Mouse (Mus musculus): ENCODE data around the gene Sez6. TPM values are rescaled to one million over a fixed set of nuclear protein-coding genes. Genes with fewer than 3 reads are reported as not detected.

Gene Sez6
- polyA plus RNA-seq, 2 experiments = 0.03 TPM; not detected in 1

DNA sequence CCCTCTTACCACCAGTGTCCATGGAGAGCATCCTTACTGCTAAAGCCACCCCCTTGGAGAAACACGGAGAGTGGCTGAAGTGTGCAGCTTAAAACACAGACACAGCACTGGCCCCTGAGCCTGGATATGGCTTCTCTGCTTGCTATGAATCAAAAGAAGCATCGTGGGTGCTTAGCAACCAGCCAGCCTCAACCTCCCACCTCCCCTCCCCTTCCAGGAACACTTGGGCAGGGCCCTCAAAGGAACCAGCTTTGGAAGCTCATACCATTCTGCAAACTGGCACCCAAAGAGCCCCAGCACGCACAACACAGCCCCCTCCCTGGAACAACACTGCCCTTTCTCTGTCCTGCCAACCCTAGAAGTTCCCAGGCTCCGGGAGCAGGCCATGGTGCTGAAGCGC is 21.2 kb upstream of the Sez6 start:
- WGBS (ENCODE audit: insufficient replicate concordance) = 26% methylated on average over 5 of the region's 5 CpGs
- no peak for TF ChIP-seq CTCF (IDR thresholded peaks at IDR 0.05; ENCODE audit: low read depth)
- TF ChIP-seq EP300 (IDR thresholded peaks at IDR 0.05; ENCODE audit: low read depth) = no peak
- Histone ChIP-seq H3K9ac (replicated peaks) (no peak overlapping the region), H3K4me2 (ENCODE audit: low read depth) (no peak overlapping the region), H3K4me1 (replicated peaks; ENCODE audit: control insufficient read depth in 2 of 2, insufficient read depth in 2 of 2, low read length in 1 of 2) (no peaks in the 10 kb centered on the region), H3K9me3 (ENCODE audit: control insufficient read depth, low read length) (no peaks in the 10 kb centered on the region), H3K27me3 (ENCODE audit: control insufficient read depth, insufficient read depth, low read length) (peaks cover 10% of the 10 kb centered on the region), H3K27ac (no peak overlapping the region), H3K36me3 (replicated peaks; ENCODE audit: control insufficient read depth, insufficient read depth, low read depth) (no peaks in the 10 kb centered on the region), H3K4me3 (ENCODE audit: insufficient read depth in 1 of 2, low read depth in 2 of 2, low read length in 2 of 2) (no peak overlapping the region)
- ATAC-seq (ENCODE audit: insufficient read depth) (no peak), DNase-seq (ENCODE audit: low read depth in 3 of 3, low spot score in 3 of 3) (no peak)

DNA sequence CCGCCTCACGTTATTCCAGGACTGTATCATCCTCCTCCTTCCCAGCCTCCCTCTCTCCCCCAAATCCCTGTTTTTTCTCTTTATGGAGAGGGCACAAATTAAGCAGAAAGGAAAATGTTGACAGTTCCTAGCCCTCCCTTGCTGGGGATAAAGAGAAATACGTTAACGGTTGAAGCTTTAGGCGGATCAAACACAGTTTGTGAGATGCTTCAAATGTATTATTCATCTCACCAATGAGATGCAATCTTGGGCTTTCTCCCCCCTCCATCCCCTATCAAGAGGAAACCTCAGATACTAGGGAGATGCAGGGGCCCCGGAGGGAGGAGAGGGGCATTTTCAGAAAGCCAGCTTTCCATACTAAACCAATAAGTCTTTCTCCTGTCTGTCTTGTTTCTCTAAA is 20.8 kb upstream of the Sez6 start:
- WGBS (ENCODE audit: insufficient replicate concordance) = 22% methylated on average over 6 of the region's 6 CpGs
- peaks cover 14% of the 10 kb centered on the region for H3K27me3 ChIP-seq (ENCODE audit: control insufficient read depth, insufficient read depth, low read length)
- no peak for ATAC-seq (ENCODE audit: insufficient read depth)

GRCm38 (mm10) chr11:77913505-77913904 is 17.1 kb upstream of the Sez6 start:
- DNase-seq (ENCODE audit: low read depth in 3 of 3, low spot score in 3 of 3) (no peak), ATAC-seq (ENCODE audit: insufficient read depth) (no peak)
- WGBS (ENCODE audit: insufficient replicate concordance) = 56% methylated on average over 6 of the region's 6 CpGs
- no peak overlapping the region for H3K4me2 ChIP-seq (ENCODE audit: low read depth)
- no peak overlapping the region for H3K27ac ChIP-seq
- H3K4me1 ChIP-seq (replicated peaks; ENCODE audit: control insufficient read depth in 2 of 2, insufficient read depth in 2 of 2, low read length in 1 of 2) = no peaks in the 10 kb centered on the region
- no peak overlapping the region for H3K4me3 ChIP-seq (ENCODE audit: insufficient read depth in 1 of 2, low read depth in 2 of 2, low read length in 2 of 2)
- H3K9ac ChIP-seq (replicated peaks) = no peak overlapping the region
- TF ChIP-seq EP300 (IDR thresholded peaks at IDR 0.05; ENCODE audit: low read depth) (no peak), CTCF (IDR thresholded peaks at IDR 0.05; ENCODE audit: low read depth) (no peak)
- H3K27me3 ChIP-seq (ENCODE audit: control insufficient read depth, insufficient read depth, low read length) = peaks cover 31% of the 10 kb centered on the region
- no peaks in the 10 kb centered on the region for H3K9me3 ChIP-seq (ENCODE audit: control insufficient read depth, low read length)
- no peaks in the 10 kb centered on the region for H3K36me3 ChIP-seq (replicated peaks; ENCODE audit: control insufficient read depth, insufficient read depth, low read depth)

More for the DNA sequence above, 20.8 kb upstream of the Sez6 start:
- no peak overlapping the region for H3K9ac ChIP-seq (replicated peaks)
- no peak overlapping the region for H3K4me3 ChIP-seq (ENCODE audit: insufficient read depth in 1 of 2, low read depth in 2 of 2, low read length in 2 of 2)
- no peak overlapping the region for H3K27ac ChIP-seq
- H3K4me2 ChIP-seq (ENCODE audit: low read depth) = no peak overlapping the region
- DNase-seq (ENCODE audit: low read depth in 3 of 3, low spot score in 3 of 3) = no peak
- no peaks in the 10 kb centered on the region for H3K9me3 ChIP-seq (ENCODE audit: control insufficient read depth, low read length)
- H3K4me1 ChIP-seq (replicated peaks; ENCODE audit: control insufficient read depth in 2 of 2, insufficient read depth in 2 of 2, low read length in 1 of 2) = no peaks in the 10 kb centered on the region
- TF ChIP-seq CTCF (IDR thresholded peaks at IDR 0.05; ENCODE audit: low read depth) (no peak), EP300 (IDR thresholded peaks at IDR 0.05; ENCODE audit: low read depth) (no peak)
- H3K36me3 ChIP-seq (replicated peaks; ENCODE audit: control insufficient read depth, insufficient read depth, low read depth) = no peaks in the 10 kb centered on the region

- no peak for TF ChIP-seq EP300 (IDR thresholded peaks at IDR 0.05; ENCODE audit: low read depth)
- no peak for TF ChIP-seq CTCF (IDR thresholded peaks at IDR 0.05; ENCODE audit: low read depth)
- H3K4me2 ChIP-seq (ENCODE audit: low read depth) = no peak overlapping the region
- no peak overlapping the region for H3K9ac ChIP-seq (replicated peaks)
- DNase-seq (ENCODE audit: low read depth in 3 of 3, low spot score in 3 of 3) = no peak
- 6% methylated on average over 32 of the region's 32 CpGs for WGBS (ENCODE audit: insufficient replicate concordance)
- no peaks in the 10 kb centered on the region for H3K9me3 ChIP-seq (ENCODE audit: control insufficient read depth, low read length)
- no peak overlapping the region for H3K4me3 ChIP-seq (ENCODE audit: insufficient read depth in 1 of 2, low read depth in 2 of 2, low read length in 2 of 2)
- ATAC-seq (ENCODE audit: insufficient read depth) = no peak
- H3K27ac ChIP-seq = no peak overlapping the region
- no peaks in the 10 kb centered on the region for H3K4me1 ChIP-seq (replicated peaks; ENCODE audit: control insufficient read depth in 2 of 2, insufficient read depth in 2 of 2, low read length in 1 of 2)
- H3K36me3 ChIP-seq (replicated peaks; ENCODE audit: control insufficient read depth, insufficient read depth, low read depth) = no peaks in the 10 kb centered on the region
- peaks cover 31% of the 10 kb centered on the region for H3K27me3 ChIP-seq (ENCODE audit: control insufficient read depth, insufficient read depth, low read length)
Measured at GRCm38 (mm10) chr11:77914598-77915260, 15.9 kb upstream of the Sez6 start.

GRCm38 (mm10) chr11:77916741-77917140 is 13.9 kb upstream of the Sez6 start:
- H3K4me1 ChIP-seq (replicated peaks; ENCODE audit: control insufficient read depth in 2 of 2, insufficient read depth in 2 of 2, low read length in 1 of 2) = no peaks in the 10 kb centered on the region
- WGBS (ENCODE audit: insufficient replicate concordance) = 51% methylated on average over 4 of the region's 4 CpGs
- H3K27me3 ChIP-seq (ENCODE audit: control insufficient read depth, insufficient read depth, low read length) = peaks cover 31% of the 10 kb centered on the region
- no peak overlapping the region for H3K9ac ChIP-seq (replicated peaks)
- no peak overlapping the region for H3K4me3 ChIP-seq (ENCODE audit: insufficient read depth in 1 of 2, low read depth in 2 of 2, low read length in 2 of 2)
- no peaks in the 10 kb centered on the region for H3K36me3 ChIP-seq (replicated peaks; ENCODE audit: control insufficient read depth, insufficient read depth, low read depth)
- TF ChIP-seq CTCF (IDR thresholded peaks at IDR 0.05; ENCODE audit: low read depth) (no peak), EP300 (IDR thresholded peaks at IDR 0.05; ENCODE audit: low read depth) (no peak)
- no peak for DNase-seq (ENCODE audit: low read depth in 3 of 3, low spot score in 3 of 3)
- H3K9me3 ChIP-seq (ENCODE audit: control insufficient read depth, low read length) = no peaks in the 10 kb centered on the region
- ATAC-seq (ENCODE audit: insufficient read depth) = no peak
- H3K4me2 ChIP-seq (ENCODE audit: low read depth) = no peak overlapping the region
- no peak overlapping the region for H3K27ac ChIP-seq
